Comparison of ENCODE assay signal across 24 mouse cellular contexts in genomic region chr5:24125910-24126636, GRCm38 (mm10). TPM values are rescaled to one million over a fixed set of nuclear protein-coding genes. Genes with fewer than 3 reads are reported as not detected.
DNase-seq lines count a peak whose midpoint lies in the region; ATAC-seq and TF ChIP-seq lines count a peak whose summit lies in the region.
"Had no signal": no experiment of that assay in that cellular context is flagged by ENCODE, and none has a peak within 500 bp of the region (broad histone marks: within the 10 kb centered on the region; RNA-seq: fewer than 3 reads in every experiment).

No protein-coding gene starts in this region.

- H3K9ac ChIP-seq in forebrain, embryonic 13.5 days = no peak overlapping the region
- peak overlapping the region; percentile 42; the same call in 1 of the 2 replicates for H3K9ac ChIP-seq in heart, postnatal 0 days (replicated peaks; ENCODE audit: low read depth, low read length)
- H3K9ac ChIP-seq in intestine, postnatal 0 days (ENCODE audit: low read depth, low read length) = no peak overlapping the region
- H3K9ac ChIP-seq: embryonic facial prominence, embryonic 13.5 days; liver, postnatal 0 days had no signal

- H3K27ac ChIP-seq in forebrain, embryonic 10.5 days = peak overlapping the region; percentile 3; the same call in 1 of the 2 replicates
- no peak overlapping the region for H3K27ac ChIP-seq in forebrain, embryonic 13.5 days
- peak overlapping the region; percentile 96 for H3K27ac ChIP-seq in heart, postnatal 0 days (ENCODE audit: low read depth)
- no peak overlapping the region for H3K27ac ChIP-seq in intestine, postnatal 0 days (ENCODE audit: low read depth, low read length)
- H3K27ac ChIP-seq: embryonic facial prominence, embryonic 13.5 days; hindbrain, postnatal 0 days; kidney, postnatal 0 days; left cerebral cortex, adult 2 months; stomach, postnatal 0 days had no signal

- DNase-seq in forebrain, embryonic 10.5 days (ENCODE audit: extremely low spot score, low spot score) = no peak
- DNase-seq in heart, adult 9 months (ENCODE audit: low spot score in 2 of 2) = peak; percentile 20 to 22
- DNase-seq in heart, postnatal 25 days (ENCODE audit: low spot score) = no peak
- peak; percentile 56 for DNase-seq in brain, adult 2 months (ENCODE audit: low read depth, low spot score)
- DNase-seq in heart, postnatal 0 days (ENCODE audit: low spot score) = peak; percentile 84
- DNase-seq in embryo, embryonic 11 days = no peak
- DNase-seq: adrenal gland, adult 8-10 months; cerebellum, postnatal 10 days; kidney, adult 18-20 months; left cerebral cortex, postnatal 4 days; liver, postnatal 0 days; lung, postnatal 4 days; retina, postnatal 1 day; right cerebral cortex, postnatal 4 days had no signal

- H3K4me2 ChIP-seq in forebrain, embryonic 13.5 days = no peak overlapping the region
- 0 out of 2 replicates have a peak overlapping the region, but pooled peaks have one; percentile 10 for H3K4me2 ChIP-seq in heart, postnatal 0 days (ENCODE audit: low read depth, low read length)
- H3K4me2 ChIP-seq in intestine, postnatal 0 days (replicated peaks; ENCODE audit: low read depth) = no peak overlapping the region
- H3K4me2 ChIP-seq: embryonic facial prominence, embryonic 13.5 days had no signal

- intact Hi-C loops in heart, postnatal 25 days (cut with DNase I) = loop anchor here (2.0 kb wide), 1 partner anchor 25 kb away; the partner anchor contains the start of gene Klhl7

- TF ChIP-seq CTCF in heart, postnatal 0 days (IDR thresholded peaks at IDR 0.05; ENCODE audit: low read depth) = no peak
- no peak for TF ChIP-seq CTCF in intestine, postnatal 0 days (IDR thresholded peaks at IDR 0.05; ENCODE audit: low read depth)

- TF ChIP-seq EP300 in heart, postnatal 0 days (IDR thresholded peaks at IDR 0.05; ENCODE audit: low read depth) = no peak

- H3K4me1 ChIP-seq in forebrain, embryonic 10.5 days = peaks cover 45% of the 10 kb centered on the region
- peaks cover 39% of the 10 kb centered on the region for H3K4me1 ChIP-seq in forebrain, embryonic 13.5 days
- peaks cover 22% of the 10 kb centered on the region for H3K4me1 ChIP-seq in heart, postnatal 0 days (ENCODE audit: control insufficient read depth, insufficient read depth)
- no peaks in the 10 kb centered on the region for H3K4me1 ChIP-seq in intestine, postnatal 0 days (replicated peaks; ENCODE audit: control insufficient read depth, insufficient read depth, low read length)

- H3K36me3 ChIP-seq in forebrain, embryonic 10.5 days (replicated peaks) = peaks cover 35% of the 10 kb centered on the region
- peaks cover 25% of the 10 kb centered on the region for H3K36me3 ChIP-seq in forebrain, embryonic 13.5 days (ENCODE audit: poor library complexity, severe bottlenecking)
- 0 out of 2 replicates have a peak, but pooled peaks cover 16% of the 10 kb centered on the region for H3K36me3 ChIP-seq in heart, postnatal 0 days (replicated peaks; ENCODE audit: control insufficient read depth, insufficient read depth, low read length)
- no peaks in the 10 kb centered on the region for H3K36me3 ChIP-seq in intestine, postnatal 0 days (ENCODE audit: control insufficient read depth, insufficient read depth)

- no peak overlapping the region for H3K4me3 ChIP-seq in forebrain, embryonic 10.5 days
- H3K4me3 ChIP-seq in forebrain, embryonic 13.5 days = no peak overlapping the region
- no peak overlapping the region for H3K4me3 ChIP-seq in heart, postnatal 0 days (ENCODE audit: low read depth, low read length)
- no peak overlapping the region for H3K4me3 ChIP-seq in intestine, postnatal 0 days (ENCODE audit: low read depth, low read length)
- H3K4me3 ChIP-seq: embryonic facial prominence, embryonic 13.5 days; hindbrain, embryonic 10.5 days; left cerebral cortex, adult 2 months had no signal

- H3K9me3 ChIP-seq in forebrain, embryonic 10.5 days = no peaks in the 10 kb centered on the region
- H3K9me3 ChIP-seq in forebrain, embryonic 13.5 days (replicated peaks) = no peaks in the 10 kb centered on the region
- H3K9me3 ChIP-seq in heart, postnatal 0 days (replicated peaks; ENCODE audit: control insufficient read depth, low read length) = no peaks in the 10 kb centered on the region
- H3K9me3 ChIP-seq in intestine, postnatal 0 days (ENCODE audit: control insufficient read depth) = no peaks in the 10 kb centered on the region
- H3K9me3 ChIP-seq: embryonic facial prominence, embryonic 13.5 days; hindbrain, embryonic 10.5 days had no signal

- no peaks in the 10 kb centered on the region for H3K27me3 ChIP-seq in forebrain, embryonic 10.5 days (ENCODE audit: poor library complexity, severe bottlenecking)
- H3K27me3 ChIP-seq in forebrain, embryonic 13.5 days = no peaks in the 10 kb centered on the region
- no peaks in the 10 kb centered on the region for H3K27me3 ChIP-seq in heart, postnatal 0 days (ENCODE audit: control insufficient read depth, insufficient read depth, low read length)
- H3K27me3 ChIP-seq in intestine, postnatal 0 days (replicated peaks; ENCODE audit: control insufficient read depth, insufficient read depth, low read length) = no peaks in the 10 kb centered on the region
- H3K27me3 ChIP-seq: embryonic facial prominence, embryonic 13.5 days; Patski had no signal

- ATAC-seq in forebrain, embryonic 13.5 days = no peak
- peak; percentile 77 for ATAC-seq in heart, postnatal 0 days (ENCODE audit: insufficient read depth, low read depth)
- no peak for ATAC-seq in intestine, postnatal 0 days
- ATAC-seq: forebrain, embryonic 16.5 days; hindbrain, postnatal 0 days; liver, postnatal 0 days; Patski had no signal

- WGBS in forebrain, embryonic 10.5 days = 49% methylated on average over 1 of the region's 1 CpGs
- WGBS in forebrain, embryonic 13.5 days = 17% methylated on average over 1 of the region's 1 CpGs
- WGBS in heart, postnatal 0 days = 36% methylated on average over 1 of the region's 1 CpGs
- WGBS in intestine, postnatal 0 days = 77% methylated on average over 1 of the region's 1 CpGs

RNA-seq across cellular contexts. Expression of gene Klhl7, which starts 25.7 kb away (rescaled TPM):
- polyA plus RNA-seq in forebrain, embryonic 10.5 days (2016; fragmentation: Nextera tagmentation; extraction: Ambion mirVana) = 87.1 and 88.5 TPM in 2 replicates
- polyA plus RNA-seq in forebrain, embryonic 13.5 days (2015; fragmentation: Nextera tagmentation; extraction: Ambion mirVana) = 176 and 178 TPM in 2 replicates
- 10 to 100 TPM; 48.1 to 55.1 TPM for total RNA-seq in heart, postnatal 25 days (2021)
- total RNA-seq in heart, postnatal 0 days (2014; rRNA removed; ENCODE audit: low replicate concordance) = 55.3 and 60.0 TPM in 2 replicates
- 42.4 and 47.1 TPM in 2 replicates for polyA plus RNA-seq in heart, postnatal 0 days (2015; fragmentation: Nextera tagmentation; extraction: Ambion mirVana)
- 14.8 and 15.1 TPM in 2 replicates for polyA plus RNA-seq in intestine, postnatal 0 days (2015; fragmentation: Nextera tagmentation; extraction: Ambion mirVana)

RNA-seq across cellular contexts. Expression of gene Nupl2, which starts 38.7 kb away (rescaled TPM):
- polyA plus RNA-seq in forebrain, embryonic 10.5 days (2016; fragmentation: Nextera tagmentation; extraction: Ambion mirVana) = 19.5 and 21.4 TPM in 2 replicates
- 15.2 and 17.0 TPM in 2 replicates for polyA plus RNA-seq in forebrain, embryonic 13.5 days (2015; fragmentation: Nextera tagmentation; extraction: Ambion mirVana)
- total RNA-seq in heart, postnatal 25 days (2021) = 1 to 10 TPM; 7.6 to 8.1 TPM
- total RNA-seq in heart, postnatal 0 days (2014; rRNA removed; ENCODE audit: low replicate concordance) = 7.3 and 13.9 TPM in 2 replicates
- polyA plus RNA-seq in heart, postnatal 0 days (2015; fragmentation: Nextera tagmentation; extraction: Ambion mirVana) = 9.7 and 11.5 TPM in 2 replicates
- 4.7 and 6.6 TPM in 2 replicates for polyA plus RNA-seq in intestine, postnatal 0 days (2015; fragmentation: Nextera tagmentation; extraction: Ambion mirVana)

Comparison
In these comparisons a context has a peak if more than half of its experiments do, and no peak if none do; other contexts are left out.
1. DNase-seq: peak in heart, adult 9 months (2 of 2), brain, adult 2 months (single experiment) and heart, postnatal 0 days (single experiment); none in forebrain, embryonic 10.5 days (single experiment), heart, postnatal 25 days (single experiment) and embryo, embryonic 11 days (single experiment).
2. H3K27ac ChIP-seq: peak in forebrain, embryonic 10.5 days (single experiment) and heart, postnatal 0 days (single experiment); none in forebrain, embryonic 13.5 days (single experiment) and intestine, postnatal 0 days (single experiment).